Mouse (Mus musculus) ovary, adult 10 weeks (tissue): Measurements from ENCODE around the gene Rgs13. TPM values are rescaled to one million over a fixed set of nuclear protein-coding genes. Genes with fewer than 3 reads are reported as not detected.

ENCODE experiments used
- polyA plus RNA-seq: library from polyadenylated mRNA; stranded (reverse); fragments of 350-450 nt; fragmentation: Illumina TruSeq; extraction: RNeasy Lipid Tissue Mini Kit (QIAGEN cat#74804); gene quantifications from one replicate; pipeline ENCODE4 v1.2.3, GENCODE M21; 2014

Gene Rgs13
- polyA plus RNA-seq = 102 TPM

GRCm38 (mm10) chr1:144177166-144177565 is at the start of gene Rgs13:
Rgs13 (minus strand) TSS chr1:144177372.

Other genes starting within 250 kb of the Rgs13 start
- 707 TPM for gene Rgs2, start 173.2 kb downstream of the Rgs13 start, polyA plus RNA-seq
- gene Rgs1, start 71.9 kb upstream of the Rgs13 start, polyA plus RNA-seq = 5.5 TPM